Mouse (Mus musculus): ENCODE results near the gene Pnp2.

Gene Pnp2

GRCm38 (mm10) chr14:51008781-51009180 lies 53.0 kb downstream of the Pnp2 start:
- no peak for DNase-seq (ENCODE audit: low read depth, low spot score)

GRCm38 (mm10) chr14:51009572-51009971 lies 53.8 kb downstream of the Pnp2 start:
- DNase-seq (ENCODE audit: low read depth, low spot score): no peak

Data from telencephalon, adult 2 months (tissue).